ENCODE assay signal across 19 mouse cellular contexts in the genomic region with DNA sequence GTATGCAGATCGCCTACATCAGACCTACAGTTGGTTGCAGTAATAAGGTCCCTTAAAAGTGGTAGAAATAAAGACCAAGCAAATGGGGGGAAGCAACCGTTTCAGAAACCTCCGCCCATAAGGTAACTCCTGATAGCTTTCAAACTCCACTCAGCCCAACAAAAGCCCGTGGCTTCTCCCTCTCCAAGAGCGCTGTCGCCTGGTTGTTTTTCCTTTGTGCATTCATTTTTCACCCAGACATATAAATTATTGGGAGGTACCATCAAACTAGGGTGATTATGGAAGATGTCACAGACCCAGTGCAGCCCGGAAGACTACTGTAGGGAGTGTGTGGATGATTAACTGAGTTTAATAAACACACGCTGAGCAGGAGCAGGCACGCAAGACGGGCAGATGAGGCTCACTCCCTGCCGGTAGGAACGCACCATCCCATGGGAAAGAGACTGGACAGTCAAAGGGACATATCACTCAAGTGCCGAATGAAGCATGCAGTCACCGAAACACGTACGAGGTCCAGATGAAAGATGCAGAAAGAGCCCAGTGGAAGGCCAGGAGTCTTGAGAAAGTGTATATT.
DNase-seq lines count a peak whose midpoint lies in the region; ATAC-seq and TF ChIP-seq lines count a peak whose summit lies in the region.
"Had no signal": no experiment of that assay in that cellular context is flagged by ENCODE, and none has a peak within 500 bp of the region (broad histone marks: within the 10 kb centered on the region; RNA-seq: fewer than 3 reads in every experiment).

No protein-coding gene starts in this region.

- H3K9ac ChIP-seq in kidney, embryonic 14.5 days (ENCODE audit: low read depth, low read length), result no peak overlapping the region
- H3K9ac ChIP-seq in neural tube, embryonic 13.5 days, result no peak overlapping the region
- no peak overlapping the region for H3K9ac ChIP-seq in neural tube, embryonic 15.5 days (replicated peaks)

- no peaks in the 10 kb centered on the region for H3K36me3 ChIP-seq in kidney, adult 2 months (ENCODE audit: control insufficient read depth, insufficient read depth, low read length)
- H3K36me3 ChIP-seq in kidney, embryonic 14.5 days (ENCODE audit: control insufficient read depth, insufficient read depth, low read length), result no peaks in the 10 kb centered on the region
- H3K36me3 ChIP-seq in neural tube, embryonic 13.5 days, result no peaks in the 10 kb centered on the region
- no peaks in the 10 kb centered on the region for H3K36me3 ChIP-seq in neural tube, embryonic 15.5 days
- H3K36me3 ChIP-seq: heart, embryonic 10.5 days had no signal

- no peaks in the 10 kb centered on the region for H3K4me1 ChIP-seq in kidney, adult 2 months (ENCODE audit: control insufficient read depth, insufficient read depth, low read length)
- H3K4me1 ChIP-seq in kidney, embryonic 14.5 days (ENCODE audit: control insufficient read depth, insufficient read depth, low read length), result no peaks in the 10 kb centered on the region
- H3K4me1 ChIP-seq in neural tube, embryonic 13.5 days (replicated peaks), result peaks cover 17% of the 10 kb centered on the region
- H3K4me1 ChIP-seq in neural tube, embryonic 15.5 days, result peaks cover 3% of the 10 kb centered on the region; the same call in 1 of the 2 replicates
- H3K4me1 ChIP-seq: heart, embryonic 10.5 days had no signal

- 51% methylated on average over 16 of the region's 16 CpGs for WGBS in kidney, adult 2 months
- 68% methylated on average over 16 of the region's 16 CpGs for WGBS in kidney, embryonic 14.5 days
- WGBS in neural tube, embryonic 13.5 days, result 57% methylated on average over 16 of the region's 16 CpGs
- 50% methylated on average over 16 of the region's 16 CpGs for WGBS in neural tube, embryonic 15.5 days

- no peak for TF ChIP-seq CTCF in kidney, adult 2 months (conservative IDR thresholded peaks at IDR 0.05; ENCODE audit: insufficient read depth, insufficient read length, low read depth, low read length)

- no peaks in the 10 kb centered on the region for H3K27me3 ChIP-seq in kidney, adult 2 months (replicated peaks; ENCODE audit: control insufficient read depth, insufficient read depth, low read length)
- no peaks in the 10 kb centered on the region for H3K27me3 ChIP-seq in kidney, embryonic 14.5 days (ENCODE audit: control insufficient read depth, insufficient read depth, low read length)
- H3K27me3 ChIP-seq in neural tube, embryonic 13.5 days, result peaks cover 7% of the 10 kb centered on the region; the same call in 1 of the 2 replicates
- peaks cover 2% of the 10 kb centered on the region; the same call in 1 of the 2 replicates for H3K27me3 ChIP-seq in neural tube, embryonic 15.5 days (replicated peaks)

- DNase-seq in embryo, embryonic 10 days (ENCODE audit: low spot score), result peak; percentile 16
- DNase-seq in embryo, embryonic 10.5 days (ENCODE audit: low spot score), result no peak
- peak; percentile 2 for DNase-seq in kidney, adult 2 months
- DNase-seq in kidney, adult 8-10 months, result no peak
- peak; percentile 11 to 39 for DNase-seq in kidney, postnatal 4 days
- DNase-seq: adrenal gland, adult 8-10 months; cerebellum, adult 2 months; cerebellum, postnatal 25 days; layer of hippocampus, postnatal 36 days; lung, postnatal 4 days; right cerebral cortex, postnatal 14 days; spleen, adult 18-20 months had no signal

- no peak for TF ChIP-seq POLR2A in kidney, adult 2 months (IDR thresholded peaks at IDR 0.05; ENCODE audit: low read depth, low read length)

- no peak overlapping the region for H3K27ac ChIP-seq in kidney, adult 2 months (ENCODE audit: insufficient read depth, low read depth, low read length)
- H3K27ac ChIP-seq in kidney, embryonic 14.5 days (ENCODE audit: low read depth, low read length), result no peak overlapping the region
- no peak overlapping the region for H3K27ac ChIP-seq in neural tube, embryonic 13.5 days (replicated peaks)
- H3K27ac ChIP-seq in neural tube, embryonic 15.5 days (replicated peaks), result no peak overlapping the region
- H3K27ac ChIP-seq: heart, embryonic 10.5 days had no signal

- ATAC-seq in kidney, embryonic 14.5 days (ENCODE audit: low FRiP score, low TSS enrichment), result no peak
- no peak; the same call in 1 of the 2 replicates for ATAC-seq in neural tube, embryonic 13.5 days (ENCODE audit: low read depth)
- ATAC-seq in neural tube, embryonic 15.5 days (ENCODE audit: low FRiP score), result no peak
- ATAC-seq: activated CD4-positive, CD25-positive, alpha-beta regulatory T cell, adult 4 months; forebrain, embryonic 14.5 days; intestine, embryonic 16.5 days had no signal

- no peak overlapping the region for H3K4me3 ChIP-seq in kidney, adult 2 months (ENCODE audit: insufficient read depth, low read depth, low read length)
- no peak overlapping the region for H3K4me3 ChIP-seq in kidney, embryonic 14.5 days (ENCODE audit: low read length)
- H3K4me3 ChIP-seq in neural tube, embryonic 13.5 days, result no peak overlapping the region
- no peak overlapping the region for H3K4me3 ChIP-seq in neural tube, embryonic 15.5 days (replicated peaks)
- H3K4me3 ChIP-seq: heart, embryonic 10.5 days had no signal

- H3K4me2 ChIP-seq in kidney, embryonic 14.5 days (replicated peaks; ENCODE audit: low read depth, low read length), result no peak overlapping the region
- H3K4me2 ChIP-seq in neural tube, embryonic 13.5 days, result 0 out of 2 replicates have a peak overlapping the region, but pooled peaks have one; percentile 3
- no peak overlapping the region for H3K4me2 ChIP-seq in neural tube, embryonic 15.5 days

- no peaks in the 10 kb centered on the region for H3K9me3 ChIP-seq in kidney, embryonic 14.5 days (ENCODE audit: control insufficient read depth, low read length)
- no peaks in the 10 kb centered on the region for H3K9me3 ChIP-seq in neural tube, embryonic 13.5 days
- H3K9me3 ChIP-seq in neural tube, embryonic 15.5 days (replicated peaks), result no peaks in the 10 kb centered on the region
- H3K9me3 ChIP-seq: heart, embryonic 10.5 days had no signal

Comparison
In these comparisons a context has a peak if more than half of its experiments do, and no peak if none do; other contexts are left out.
1. DNase-seq: peak in embryo, embryonic 10 days (single experiment), kidney, adult 2 months (single experiment) and kidney, postnatal 4 days (2 of 2); none in embryo, embryonic 10.5 days (single experiment) and kidney, adult 8-10 months (0 of 2).